Mouse (Mus musculus) MEL-GATA-1-ER (cell line): ENCODE data around the gene Wfdc13.
"Not testable (repeated sequence)": the region's sequence is repeated elsewhere in the genome, so short reads cannot be mapped to it uniquely, and the experiment has no call there.

Source experiments
- DNase-seq: peaks from one replicate; pipeline ENCODE4 v3.0.0-alpha.2; 2012; ENCODE audit warnings: low read depth; ENCODE audit errors: extremely low read depth

Gene Wfdc13

DNA sequence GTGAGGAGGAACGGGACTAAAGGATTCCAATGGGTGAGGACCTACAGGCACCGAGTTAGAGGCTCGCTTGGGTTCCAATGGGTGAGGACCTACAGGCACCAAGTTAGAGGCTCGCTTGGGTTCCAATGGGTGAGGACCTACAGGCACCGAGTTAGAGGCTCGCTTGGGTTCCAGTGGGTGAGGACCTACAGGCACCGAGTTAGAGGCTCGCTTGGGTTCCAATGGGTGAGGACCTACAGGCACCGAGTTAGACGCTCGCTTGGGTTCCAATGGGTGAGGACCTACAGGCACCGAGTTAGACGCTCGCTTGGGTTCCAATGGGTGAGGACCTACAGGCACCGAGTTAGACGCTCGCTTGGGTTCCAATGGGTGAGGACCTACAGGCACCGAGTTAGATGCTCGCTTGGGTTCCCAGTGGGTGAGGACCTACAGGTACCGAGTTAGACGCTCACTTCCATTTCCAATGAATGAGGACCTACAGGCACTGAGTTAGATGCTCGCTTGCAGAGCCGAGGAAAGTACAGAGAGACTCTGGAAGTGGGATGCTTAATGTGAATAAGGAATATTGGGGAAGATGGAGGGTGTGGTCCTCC lies 31.4 kb downstream of the Wfdc13 start:
- DNase-seq = not testable (repeated sequence)

- no peak for DNase-seq
Observed at GRCm38 (mm10) chr2:164723276-164723675, 38.4 kb downstream of the Wfdc13 start.

DNA sequence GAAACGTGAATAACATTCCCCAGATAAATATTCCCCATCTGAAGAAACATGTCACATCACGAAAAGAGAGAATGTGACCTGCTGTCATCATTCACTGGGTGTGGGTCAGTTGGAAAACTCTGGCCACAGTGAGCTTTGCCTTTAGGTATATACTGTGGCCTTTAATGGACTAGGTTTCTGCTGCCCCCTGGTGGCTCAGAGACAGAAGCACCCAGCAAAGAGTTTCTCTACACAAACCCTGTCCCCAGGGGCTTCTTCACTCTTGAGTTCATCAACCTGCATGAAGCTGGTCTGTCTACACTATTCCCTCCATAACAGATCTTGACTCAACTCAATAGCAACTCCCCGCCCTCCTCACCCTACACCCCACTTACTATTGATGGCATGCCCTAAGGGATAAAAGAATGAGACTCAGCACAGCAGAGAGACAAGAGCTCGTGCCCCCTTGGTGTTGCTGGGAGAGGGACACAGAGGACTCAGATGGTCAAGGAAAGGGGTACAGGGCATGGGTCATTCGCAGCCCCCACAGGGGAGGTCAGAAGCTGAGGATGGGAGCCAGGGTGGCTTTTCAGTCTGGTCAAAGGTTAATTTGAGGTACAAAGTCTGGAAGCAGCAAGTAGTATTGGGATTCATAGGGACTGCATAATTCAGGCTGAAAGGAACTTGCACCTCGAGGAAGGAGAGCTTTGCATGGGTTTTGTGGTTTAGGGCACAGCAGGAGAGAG lies 41.1 kb downstream of the Wfdc13 start:
- DNase-seq = no peak

- no peak for DNase-seq
Observed at GRCm38 (mm10) chr2:164731719-164732118, 46.8 kb downstream of the Wfdc13 start.

DNA sequence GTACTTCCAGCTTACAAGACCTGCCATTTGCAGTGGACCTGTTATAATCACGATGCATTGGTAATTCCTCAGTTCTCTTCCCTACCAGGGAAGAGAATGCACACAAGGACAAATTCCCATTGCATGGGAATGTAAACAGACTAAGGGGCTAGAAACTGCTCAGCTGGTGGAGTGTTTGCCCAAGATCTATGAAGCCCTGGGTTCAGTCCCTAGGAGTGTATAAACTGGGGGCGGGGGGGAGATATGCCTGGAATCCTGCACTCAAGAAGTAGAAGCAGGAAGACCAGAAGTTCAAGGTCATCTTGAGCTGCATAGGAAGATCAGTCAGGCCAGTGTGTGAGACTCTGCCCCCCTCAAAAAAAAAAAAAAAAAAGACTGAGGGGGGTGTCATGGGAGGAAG lies 48.4 kb downstream of the Wfdc13 start:
- no peak for DNase-seq

DNA sequence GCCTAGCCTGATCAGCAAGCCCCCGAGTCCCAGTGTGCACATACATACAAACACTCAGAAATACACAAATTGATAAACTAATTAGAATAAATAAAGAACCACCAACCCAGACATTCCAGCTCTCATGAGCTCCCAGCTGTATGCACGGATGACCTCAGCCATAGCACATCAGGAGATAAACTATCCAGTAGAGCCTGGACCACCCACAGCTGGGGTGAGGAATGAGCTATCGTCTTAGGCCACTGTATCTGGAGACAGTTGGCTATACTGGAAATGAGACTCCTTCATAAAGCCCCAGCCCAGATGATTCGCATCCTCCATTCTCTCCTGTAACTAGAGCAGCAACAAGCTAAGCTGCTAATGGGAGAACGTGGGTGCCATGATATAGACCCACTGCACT lies 49.9 kb downstream of the Wfdc13 start:
- no peak for DNase-seq

GRCm38 (mm10) chr2:164735446-164735845 lies 50.5 kb downstream of the Wfdc13 start:
- DNase-seq = no peak
